ENCODE assay signal across 10 mouse cellular contexts in genomic region chr5:38346646-38347432, GRCm38 (mm10). TPM values are rescaled to one million over a fixed set of nuclear protein-coding genes. Genes with fewer than 3 reads are reported as not detected.
DNase-seq lines count a peak whose midpoint lies in the region; ATAC-seq lines count a peak whose summit lies in the region.
"Had no signal": no experiment of that assay in that cellular context is flagged by ENCODE, and none has a peak within 500 bp of the region (broad histone marks: within the 10 kb centered on the region; RNA-seq: fewer than 3 reads in every experiment).

No protein-coding gene starts in this region.

- 29% methylated on average over 10 of the region's 10 CpGs for WGBS in liver, embryonic 12.5 days (ENCODE audit: insufficient replicate concordance)
- WGBS in embryonic facial prominence, embryonic 10.5 days: 32% methylated on average over 10 of the region's 10 CpGs

- ATAC-seq in liver, embryonic 12.5 days: no peak

- no peak overlapping the region for H3K9ac ChIP-seq in liver, embryonic 12.5 days
- H3K9ac ChIP-seq: limb, embryonic 13.5 days had no signal

- no peaks in the 10 kb centered on the region for H3K9me3 ChIP-seq in liver, embryonic 12.5 days (replicated peaks)
- no peaks in the 10 kb centered on the region for H3K9me3 ChIP-seq in embryonic facial prominence, embryonic 10.5 days
- H3K9me3 ChIP-seq: limb, embryonic 13.5 days had no signal

- DNase-seq in liver: peak; percentile 41
- DNase-seq in WW6 (ENCODE audit: low read depth, low spot score): peak; percentile 14
- peak; percentile 70 for DNase-seq in embryonic facial prominence, embryonic 10.5 days (ENCODE audit: low spot score)
- DNase-seq in ovary, postnatal 10 days (ENCODE audit: low spot score): peak; percentile 18
- DNase-seq in left cerebral cortex, postnatal 14 days (ENCODE audit: low spot score in 2 of 2): no peak
- DNase-seq in layer of hippocampus, adult 11-12 months (ENCODE audit: low spot score): no peak
- DNase-seq in left cerebral cortex, adult 11 months (ENCODE audit: low spot score): no peak

- no peaks in the 10 kb centered on the region for H3K4me1 ChIP-seq in liver, embryonic 12.5 days
- H3K4me1 ChIP-seq in embryonic facial prominence, embryonic 10.5 days: peaks cover 16% of the 10 kb centered on the region
- H3K4me1 ChIP-seq: limb, embryonic 13.5 days had no signal

- no peak overlapping the region for H3K4me2 ChIP-seq in liver, embryonic 12.5 days
- H3K4me2 ChIP-seq: limb, embryonic 13.5 days had no signal

- intact Hi-C loops in left cerebral cortex, postnatal 14 days (cut with DNase I): no loop called here

- H3K4me3 ChIP-seq in liver, embryonic 12.5 days: no peak overlapping the region
- no peak overlapping the region for H3K4me3 ChIP-seq in embryonic facial prominence, embryonic 10.5 days
- H3K4me3 ChIP-seq: limb, embryonic 13.5 days had no signal

- H3K36me3 ChIP-seq in liver, embryonic 12.5 days: no peaks in the 10 kb centered on the region
- no peaks in the 10 kb centered on the region for H3K36me3 ChIP-seq in embryonic facial prominence, embryonic 10.5 days (replicated peaks)
- H3K36me3 ChIP-seq: limb, embryonic 13.5 days had no signal

- H3K27me3 ChIP-seq in liver, embryonic 12.5 days (replicated peaks): no peaks in the 10 kb centered on the region
- peaks cover 4% of the 10 kb centered on the region; the same call in 1 of the 2 replicates for H3K27me3 ChIP-seq in embryonic facial prominence, embryonic 10.5 days (replicated peaks; ENCODE audit: low read depth, poor library complexity, severe bottlenecking)
- H3K27me3 ChIP-seq: limb, embryonic 13.5 days had no signal

- H3K27ac ChIP-seq in liver, embryonic 12.5 days: no peak overlapping the region
- H3K27ac ChIP-seq in embryonic facial prominence, embryonic 10.5 days (replicated peaks): no peak overlapping the region
- H3K27ac ChIP-seq: limb, embryonic 13.5 days had no signal

RNA-seq across cellular contexts. Expression of gene Drd5, which starts 27.7 kb away (rescaled TPM):
- polyA plus RNA-seq in liver, embryonic 12.5 days (2016; fragmentation: Nextera tagmentation; extraction: Ambion mirVana): not detected in 2 replicates
- 0.05 and 0.09 TPM in 2 replicates for polyA plus RNA-seq in embryonic facial prominence, embryonic 10.5 days (2016; fragmentation: Nextera tagmentation; extraction: Ambion mirVana)
- total RNA-seq in left cerebral cortex, postnatal 14 days (2021): 1 to 10 TPM; 1.8 to 2.6 TPM
- polyA plus RNA-seq: small intestine, adult 2 months had no signal

Comparison
In these comparisons a context has a peak if more than half of its experiments do, and no peak if none do; other contexts are left out.
1. DNase-seq: peak in liver (single experiment), WW6 (single experiment), embryonic facial prominence, embryonic 10.5 days (single experiment) and ovary, postnatal 10 days (single experiment); none in left cerebral cortex, postnatal 14 days (0 of 2), layer of hippocampus, adult 11-12 months (single experiment) and left cerebral cortex, adult 11 months (single experiment).